Mouse (Mus musculus) heart, embryonic 11.5 days (tissue): ENCODE measurements at regions not wholly inside any gene's neighbourhood (a gene's known extent, or its start where the extent isn't known, plus 50 kb on each side); places are given as distances from the start of the nearest gene placed in this dataset.

Experiments
- ATAC-seq: fragments of 200-750 bp; cut with Nextera tagmentation; replicated peaks from 2 replicates; pipeline ENCODE4 v1.8.0; 2017; ENCODE audit warnings: moderate library complexity; ENCODE audit not compliant: insufficient number of reproducible peaks, low FRiP score, low TSS enrichment
- H3K27ac ChIP-seq: fragments of 300-500 bp; sonication (generic); 2 replicates; pipeline ENCODE4 v1.5.1; 2014; ENCODE audit warnings: mild to moderate bottlenecking, low read depth, low read length
- H3K27me3 ChIP-seq: fragments of 300-500 bp; sonication (generic); 2 replicates; pipeline ENCODE4 v1.6.1; 2014; ENCODE audit warnings: mild to moderate bottlenecking, low read length, mixed read lengths; ENCODE audit not compliant: control insufficient read depth, insufficient read depth
- H3K36me3 ChIP-seq: fragments of 300-500 bp; sonication (generic); 2 replicates; pipeline ENCODE4 v1.6.1; 2014; ENCODE audit warnings: mild to moderate bottlenecking, low read length, moderate library complexity, mixed read lengths; ENCODE audit not compliant: control insufficient read depth, insufficient read depth
- H3K4me1 ChIP-seq: fragments of 300-500 bp; sonication (generic); 2 replicates; pipeline ENCODE4 v1.6.1; 2014; ENCODE audit warnings: low read length; ENCODE audit not compliant: control insufficient read depth, insufficient read depth
- H3K4me2 ChIP-seq: fragments of 300-500 bp; sonication (generic); 2 replicates; pipeline ENCODE4 v1.6.1; 2014; ENCODE audit warnings: mild to moderate bottlenecking, moderate library complexity
- H3K4me3 ChIP-seq: fragments of 300-500 bp; sonication (generic); 2 replicates; pipeline ENCODE4 v1.5.1; 2014; ENCODE audit warnings: low read depth, low read length
- H3K9ac ChIP-seq: fragments of 300-500 bp; sonication (generic); 2 replicates; pipeline ENCODE4 v1.6.1; 2014; ENCODE audit warnings: mild to moderate bottlenecking, low read depth, low read length, moderate library complexity
- H3K9me3 ChIP-seq: fragments of 300-500 bp; sonication (generic); replicated peaks from 2 replicates; pipeline ENCODE4 v1.6.1; 2016; ENCODE audit warnings: low read length; ENCODE audit not compliant: control insufficient read depth
- WGBS: fragments of 180-500 bp; shearing (Covaris S2); extraction: QIAGEN DNeasy Blood & Tissue Kit; methylation state at CpG from one replicate; pipeline ENCODE4 v1.1.7; 2014; ENCODE audit not compliant: insufficient replicate concordance; 5-methylcytosine and 5-hydroxymethylcytosine counted together

- Histone ChIP-seq H3K27ac (no peak overlapping the region), H3K36me3 (no peaks in the 10 kb centered on the region), H3K4me3 (no peak overlapping the region), H3K27me3 (no peaks in the 10 kb centered on the region), H3K4me2 (no peak overlapping the region), H3K9me3 (no peaks in the 10 kb centered on the region), H3K4me1 (no peaks in the 10 kb centered on the region), H3K9ac (no peak overlapping the region)
- 85% methylated on average over 2 of the region's 2 CpGs for WGBS
- no peak for ATAC-seq
These were observed 282.1 kb upstream of the Slitrk3 start for GRCm38 (mm10) chr3:73339730-73340129.

DNA sequence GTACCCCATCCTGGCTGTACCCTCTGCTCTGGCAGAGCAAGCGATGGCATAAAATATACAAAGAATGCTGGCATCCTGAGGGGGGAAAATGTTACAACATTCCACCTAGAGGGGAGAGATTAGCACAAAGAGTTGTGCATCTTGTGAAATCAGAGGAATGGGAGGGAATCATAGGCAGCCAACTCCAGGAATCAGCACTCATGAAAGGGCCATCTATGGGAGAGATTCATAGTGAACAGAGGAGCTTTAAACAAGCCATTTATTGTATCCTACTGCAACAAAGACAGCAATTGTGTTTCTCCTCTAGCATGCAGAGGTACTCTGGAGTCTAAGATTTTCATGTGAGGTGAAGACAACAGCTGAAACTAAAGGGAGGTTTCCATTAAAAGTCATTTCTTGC is 265.6 kb upstream of the Slitrk3 start:
- WGBS: 67% methylated on average over 1 of the region's 1 CpGs
- ATAC-seq: no peak
- Histone ChIP-seq H3K4me1 (no peaks in the 10 kb centered on the region), H3K27ac (no peak overlapping the region), H3K4me2 (no peak overlapping the region), H3K4me3 (no peak overlapping the region), H3K9ac (no peak overlapping the region), H3K36me3 (no peaks in the 10 kb centered on the region), H3K27me3 (no peaks in the 10 kb centered on the region), H3K9me3 (no peaks in the 10 kb centered on the region)
